Mouse (Mus musculus): ENCODE data around the gene Trappc4. TPM values are rescaled to one million over a fixed set of nuclear protein-coding genes. Genes with fewer than 3 reads are reported as not detected.

Gene Trappc4
- total and polyA plus RNA-seq, 3 experiments = 44.2 to 92.1 (median 81.3) TPM

GRCm38 (mm10) chr9:44357207-44357606, 50.2 kb downstream of the Trappc4 start:
- no peak for DNase-seq

Small RNA genes lying within 50 kb of the gene (microRNA-seq; reads per million reads assigned to microRNA genes)
- gene Mir7085 = 0.44 to 1.2 reads per million in 2 experiments

Other genes with a start within 250 kb of the Trappc4 start
- 10 to 100 TPM; 26.2 to 31.5 TPM for gene Cbl, start 173.6 kb downstream of the Trappc4 start, total RNA-seq (2021)
- 7.8 and 8.7 TPM in 2 replicates for gene Cbl, start 173.6 kb downstream of the Trappc4 start, polyA plus RNA-seq (2012; rRNA removed)
- 1 to 10 TPM; 2.7 to 3.4 TPM for gene Ccdc153, start 166.9 kb downstream of the Trappc4 start, total RNA-seq (2021)
- gene Ccdc153, start 166.9 kb downstream of the Trappc4 start, polyA plus RNA-seq (2012; rRNA removed) = 0.26 and 0.63 TPM in 2 replicates
- gene Pdzd3, start 156.1 kb downstream of the Trappc4 start, total RNA-seq (2021) = not detected
- gene Pdzd3, start 156.1 kb downstream of the Trappc4 start, polyA plus RNA-seq (2012; rRNA removed) = 0.06 TPM in 1 of 2 replicates, not detected in the other
- 10 to 100 TPM; 15.7 to 27.8 TPM for gene Nlrx1, start 139.0 kb downstream of the Trappc4 start, total RNA-seq (2021)
- 25.3 and 27.7 TPM in 2 replicates for gene Nlrx1, start 139.0 kb downstream of the Trappc4 start, polyA plus RNA-seq (2012; rRNA removed)
- gene Abcg4, start 119.0 kb downstream of the Trappc4 start, total RNA-seq (2021) = 10 to 100 TPM; 27.1 to 41.4 TPM
- 84.3 and 86.8 TPM in 2 replicates for gene Abcg4, start 119.0 kb downstream of the Trappc4 start, polyA plus RNA-seq (2012; rRNA removed)
- gene Hinfp, start 101.9 kb downstream of the Trappc4 start, total RNA-seq (2021) = 10 to 100 TPM; 16.6 to 24.9 TPM
- gene Hinfp, start 101.9 kb downstream of the Trappc4 start, polyA plus RNA-seq (2012; rRNA removed) = 13.5 and 13.8 TPM in 2 replicates
- 10 to 100 TPM; 46.1 to 59.0 TPM for gene C2cd2l, start 87.3 kb downstream of the Trappc4 start, total RNA-seq (2021)
- gene C2cd2l, start 87.3 kb downstream of the Trappc4 start, polyA plus RNA-seq (2012; rRNA removed) = 100 and 106 TPM in 2 replicates
- gene Dpagt1, start 81.6 kb downstream of the Trappc4 start, total RNA-seq (2021) = 10 to 100 TPM; 28.2 to 36.1 TPM
- gene Dpagt1, start 81.6 kb downstream of the Trappc4 start, polyA plus RNA-seq (2012; rRNA removed) = 55.8 and 68.2 TPM in 2 replicates
- 10 to 100 TPM; 28.1 to 37.4 TPM for gene H2afx, start 72.9 kb downstream of the Trappc4 start, total RNA-seq (2021)
- gene H2afx, start 72.9 kb downstream of the Trappc4 start, polyA plus RNA-seq (2012; rRNA removed) = 124 and 134 TPM in 2 replicates
- 10 to 100 TPM; 80.7 to 92.6 TPM for gene Hmbs, start 63.4 kb downstream of the Trappc4 start, total RNA-seq (2021)
- gene Hmbs, start 63.4 kb downstream of the Trappc4 start, polyA plus RNA-seq (2012; rRNA removed) = 75.0 and 80.6 TPM in 2 replicates
- 10 to 100 TPM; 57.9 to 58.4 TPM for gene Vps11, start 45.9 kb downstream of the Trappc4 start, total RNA-seq (2021)
- gene Vps11, start 45.9 kb downstream of the Trappc4 start, polyA plus RNA-seq (2012; rRNA removed) = 32.2 and 39.4 TPM in 2 replicates
- gene Hyou1, start 28.1 kb downstream of the Trappc4 start, total RNA-seq (2021) = 100 to 1,000 TPM; 177 to 230 TPM
- gene Hyou1, start 28.1 kb downstream of the Trappc4 start, polyA plus RNA-seq (2012; rRNA removed) = 64.3 and 127 TPM in 2 replicates
- gene Slc37a4, start 10.7 kb downstream of the Trappc4 start, total RNA-seq (2021) = 10 to 100 TPM; 14.4 to 15.6 TPM
- 27.9 and 33.5 TPM in 2 replicates for gene Slc37a4, start 10.7 kb downstream of the Trappc4 start, polyA plus RNA-seq (2012; rRNA removed)
- 1,000 to 10,000 TPM; 1,025 to 1,177 TPM for gene Rps25, start 461 bp downstream of the Trappc4 start, total RNA-seq (2021)
- 21.7 and 23.2 TPM in 2 replicates for gene Rps25, start 461 bp downstream of the Trappc4 start, polyA plus RNA-seq (2012; rRNA removed)
- gene Ccdc84, start 11.0 kb upstream of the Trappc4 start, total RNA-seq (2021) = 10 to 100 TPM; 14.5 to 21.1 TPM
- gene Ccdc84, start 11.0 kb upstream of the Trappc4 start, polyA plus RNA-seq (2012; rRNA removed) = 12.3 and 23.7 TPM in 2 replicates
- gene Foxr1, start 33.5 kb upstream of the Trappc4 start, total RNA-seq (2021) = not detected
- gene Foxr1, start 33.5 kb upstream of the Trappc4 start, polyA plus RNA-seq (2012; rRNA removed) = not detected in 2 replicates
- not detected for gene Upk2, start 47.4 kb upstream of the Trappc4 start, total RNA-seq (2021)
- gene Upk2, start 47.4 kb upstream of the Trappc4 start, polyA plus RNA-seq (2012; rRNA removed) = not detected in 2 replicates
- gene Bcl9l, start 75.2 kb upstream of the Trappc4 start, total RNA-seq (2021) = 10 to 100 TPM; 41.9 to 61.1 TPM
- gene Bcl9l, start 75.2 kb upstream of the Trappc4 start, polyA plus RNA-seq (2012; rRNA removed) = 62.7 and 64.5 TPM in 2 replicates
- gene Cxcr5, start 154.3 kb upstream of the Trappc4 start, total RNA-seq (2021) = under 1 TPM in 1 of 2 experiments, not detected in 1; 0.17 TPM
- 0.15 and 0.26 TPM in 2 replicates for gene Cxcr5, start 154.3 kb upstream of the Trappc4 start, polyA plus RNA-seq (2012; rRNA removed)
- 100 to 1,000 TPM; 114 to 121 TPM for gene Ddx6, start 197.3 kb upstream of the Trappc4 start, total RNA-seq (2021)
- gene Ddx6, start 197.3 kb upstream of the Trappc4 start, polyA plus RNA-seq (2012; rRNA removed) = 7.2 and 9.1 TPM in 2 replicates